Mouse (Mus musculus) gastrocnemius, adult 2 months (tissue): ENCODE data around the gene Scgb1a1. TPM values are rescaled to one million over a fixed set of nuclear protein-coding genes. Genes with fewer than 3 reads are reported as not detected.

ENCODE experiments used
- DNase-seq: peaks from one replicate; pipeline ENCODE4 v3.0.0; 2022
- H3K27ac ChIP-seq: fragments of 200-600 bp; 2 replicates; pipeline ENCODE4 v1.8.1; 2022; ENCODE audit warnings: mild to moderate bottlenecking
- H3K4me3 ChIP-seq: fragments of 200-600 bp; 2 replicates; pipeline ENCODE4 v1.8.1; 2022; ENCODE audit warnings: mild to moderate bottlenecking, moderate library complexity
- CTCF ChIP-seq: fragments of 200-600 bp; IDR thresholded peaks from 2 replicates; pipeline ENCODE4 v1.8.1; 2022; ENCODE audit warnings: antibody characterized with exemption, mild to moderate bottlenecking, moderate library complexity
- intact Hi-C: fragments of 180-260 bp; cut with DNase I; formaldehyde crosslinking; loops from one replicate; pipeline ENCODE4 v1.15.1; 2025
- total RNA-seq, 2 experiments: library from RNA; stranded (reverse); gene quantifications; 2 replicates each; pipeline ENCODE4 v1.2.3; 2021

The Scgb1a1 gene
- total RNA-seq, 2 experiments from 2014 or later, result not detected

DNA sequence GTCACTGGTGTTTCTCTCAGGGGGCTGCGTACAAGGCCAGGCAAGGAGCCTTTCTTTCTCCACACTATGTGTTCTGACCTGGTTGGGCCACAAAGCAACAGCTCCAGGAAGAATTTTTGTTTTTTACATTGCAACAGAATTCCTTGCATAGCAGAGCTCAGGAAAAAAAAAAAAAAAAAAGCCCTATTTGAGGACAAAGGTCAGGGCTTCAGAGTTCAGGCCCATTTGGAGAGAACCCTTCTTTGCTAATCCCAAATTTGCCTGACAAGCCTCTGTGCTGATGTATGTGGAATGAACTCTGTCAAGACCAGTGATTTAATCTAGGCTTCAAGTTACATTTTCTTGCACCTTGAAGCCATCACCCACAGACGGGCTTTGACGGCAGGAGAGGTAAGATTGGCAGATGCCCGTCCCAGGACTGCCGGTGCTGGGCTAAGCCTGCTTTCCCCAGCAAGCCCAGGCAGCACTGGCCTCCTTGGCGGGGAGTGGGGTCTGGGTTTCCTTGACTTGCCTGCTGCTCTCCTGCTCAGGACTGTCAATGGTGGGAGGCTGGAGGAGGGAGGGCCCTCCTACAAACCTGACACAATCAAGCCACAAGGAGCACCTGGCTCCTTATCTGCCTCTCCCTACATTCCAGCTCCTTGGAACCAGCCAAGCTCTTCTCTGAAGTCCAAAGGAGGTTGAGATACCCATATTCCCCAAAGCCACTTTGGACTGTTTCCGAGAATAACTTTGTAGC, 40.4 kb downstream of the Scgb1a1 start:
- intact Hi-C loops, result no loop called here
- Histone ChIP-seq H3K4me3 (no peak overlapping the region), H3K27ac (peak overlapping the region; percentile 21; the same call in 1 of the 2 replicates)
- TF ChIP-seq CTCF, result no peak
- DNase-seq, result no peak

DNA sequence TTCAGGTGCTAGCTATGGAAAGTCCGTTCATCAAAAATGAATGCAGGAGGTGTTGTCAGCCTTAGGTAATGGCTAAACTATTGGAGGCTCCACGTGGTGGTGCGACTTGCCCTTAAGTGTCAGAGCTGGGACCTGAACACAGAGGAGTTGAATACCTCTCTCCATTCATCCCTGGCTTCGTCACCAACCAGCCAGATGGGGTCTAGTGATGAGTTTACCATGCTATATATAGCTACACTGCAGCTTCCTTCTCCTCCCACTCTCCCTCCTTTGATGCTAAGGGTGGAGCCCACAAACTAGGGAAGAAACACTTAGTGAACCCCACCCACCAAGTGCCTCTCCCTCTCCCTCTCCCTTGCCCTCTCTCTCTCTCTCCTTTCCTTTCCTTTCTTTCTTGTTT, 43.5 kb downstream of the Scgb1a1 start:
- DNase-seq, result no peak
- H3K4me3 ChIP-seq, result no peak overlapping the region
- no peak for TF ChIP-seq CTCF
- no peak overlapping the region for H3K27ac ChIP-seq
- intact Hi-C loops, result no loop called here

DNA sequence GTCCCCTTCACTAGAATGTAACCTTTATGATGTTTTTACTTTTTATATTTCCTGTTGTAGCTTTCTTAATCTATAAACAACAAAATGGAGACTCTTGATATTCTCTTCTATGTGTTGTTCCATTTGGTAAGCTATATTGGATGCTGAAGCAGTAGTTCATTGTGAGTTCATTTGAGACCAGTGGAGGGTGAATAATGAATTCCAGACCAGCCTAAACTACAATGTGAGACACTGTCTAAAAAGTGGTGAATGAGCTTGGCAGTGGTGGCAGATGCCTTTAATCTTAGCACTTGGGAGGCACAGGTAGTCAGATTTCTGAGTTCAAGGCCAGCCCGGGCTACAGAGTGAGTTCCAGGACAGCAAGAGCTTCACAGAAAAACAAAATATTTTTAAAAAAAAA, 44.6 kb downstream of the Scgb1a1 start:
- Histone ChIP-seq H3K27ac (no peak overlapping the region), H3K4me3 (no peak overlapping the region)
- TF ChIP-seq CTCF, result no peak
- no peak for DNase-seq
- intact Hi-C loops, result no loop called here

DNA sequence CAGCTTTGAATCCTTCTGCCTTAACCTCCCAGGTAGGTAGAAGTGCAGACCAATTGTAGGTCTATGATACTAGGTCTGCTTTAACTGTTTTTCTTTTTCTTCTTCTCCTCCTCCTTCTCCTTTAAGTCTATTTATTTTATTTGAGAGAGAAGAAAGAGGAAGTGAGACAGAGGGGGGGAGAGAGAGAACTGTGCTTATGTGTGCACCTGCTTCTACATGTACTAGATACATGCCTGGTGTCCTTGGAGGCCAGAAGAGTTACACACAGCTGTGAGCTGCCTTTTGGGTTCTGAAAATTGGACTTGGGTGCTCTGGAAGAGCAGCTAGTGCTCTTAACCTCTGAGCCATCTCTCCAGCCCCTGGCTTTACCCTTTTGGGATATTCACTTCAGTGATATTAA, 46.7 kb downstream of the Scgb1a1 start:
- intact Hi-C loops, result no loop called here
- Histone ChIP-seq H3K4me3 (no peak overlapping the region), H3K27ac (0 out of 2 replicates have a peak overlapping the region, but pooled peaks have one; percentile 2)
- TF ChIP-seq CTCF, result no peak
- no peak for DNase-seq

DNA sequence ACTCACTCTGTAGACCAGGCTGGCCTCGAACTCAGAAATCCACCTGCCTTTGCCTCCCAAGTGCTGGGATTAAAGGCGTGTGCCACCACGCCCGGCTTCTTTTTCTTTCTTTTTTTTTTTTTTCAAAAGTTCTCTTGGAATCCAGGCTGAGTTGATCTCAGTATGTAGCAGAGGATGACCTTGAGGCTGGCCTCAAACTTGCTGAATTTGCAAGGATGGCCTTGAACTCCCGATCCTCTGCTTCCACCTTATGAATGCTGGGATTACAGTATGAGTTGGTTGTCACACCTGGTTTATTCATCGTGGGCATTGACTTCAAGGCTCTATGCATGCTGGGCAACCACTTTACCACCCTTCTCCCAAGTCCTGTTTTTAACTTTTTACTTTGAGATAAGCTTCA, 47.1 kb downstream of the Scgb1a1 start:
- Histone ChIP-seq H3K27ac (peak overlapping the region; percentile 2; the same call in 1 of the 2 replicates), H3K4me3 (no peak overlapping the region)
- DNase-seq, result no peak
- TF ChIP-seq CTCF, result no peak
- intact Hi-C loops, result no loop called here

DNA sequence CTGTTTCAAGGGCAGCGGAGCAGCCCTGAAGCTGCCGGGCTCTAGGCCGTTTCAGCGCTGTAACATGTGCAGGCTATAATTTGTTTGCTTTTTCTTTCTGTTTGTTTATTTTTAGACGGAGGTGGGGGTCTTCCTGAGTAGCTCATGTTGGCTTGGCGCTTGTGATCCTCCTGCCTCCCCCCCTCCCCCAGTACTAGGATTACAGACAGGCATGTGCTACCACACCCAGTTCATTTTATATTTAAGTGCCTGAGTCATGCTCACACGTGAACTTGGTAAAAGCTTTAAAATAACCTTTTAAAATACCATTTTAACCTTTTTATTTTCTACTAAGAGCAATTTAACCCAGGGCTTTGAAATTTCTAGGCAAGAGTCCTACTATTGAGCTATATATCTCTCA, 47.8 kb downstream of the Scgb1a1 start:
- DNase-seq, result no peak
- no peak overlapping the region for H3K4me3 ChIP-seq
- peak overlapping the region; percentile 75 for H3K27ac ChIP-seq
- intact Hi-C loops, result no loop called here
- TF ChIP-seq CTCF, result no peak

DNA sequence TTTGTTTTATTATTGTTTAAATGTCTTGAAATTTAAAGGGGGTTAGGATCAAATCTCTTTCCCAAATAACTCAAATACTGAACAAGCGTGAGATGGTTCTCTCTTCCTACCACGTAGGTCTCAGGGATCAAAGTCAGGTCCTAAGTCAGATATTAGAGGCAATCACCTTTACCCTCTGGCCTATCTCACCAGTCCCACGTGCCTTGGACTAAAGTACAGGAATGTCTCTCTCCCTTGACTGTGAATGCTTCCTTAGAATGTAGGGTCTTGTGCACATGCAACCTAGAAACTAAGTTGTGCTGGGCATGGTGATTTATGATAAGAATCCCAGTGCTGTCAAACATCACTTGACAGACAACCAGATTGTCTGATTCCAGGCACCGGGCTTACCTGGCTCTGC, 48.5 kb downstream of the Scgb1a1 start:
- Histone ChIP-seq H3K27ac (peak overlapping the region; percentile 75), H3K4me3 (no peak overlapping the region)
- TF ChIP-seq CTCF, result no peak
- intact Hi-C loops, result no loop called here
- DNase-seq, result no peak

DNA sequence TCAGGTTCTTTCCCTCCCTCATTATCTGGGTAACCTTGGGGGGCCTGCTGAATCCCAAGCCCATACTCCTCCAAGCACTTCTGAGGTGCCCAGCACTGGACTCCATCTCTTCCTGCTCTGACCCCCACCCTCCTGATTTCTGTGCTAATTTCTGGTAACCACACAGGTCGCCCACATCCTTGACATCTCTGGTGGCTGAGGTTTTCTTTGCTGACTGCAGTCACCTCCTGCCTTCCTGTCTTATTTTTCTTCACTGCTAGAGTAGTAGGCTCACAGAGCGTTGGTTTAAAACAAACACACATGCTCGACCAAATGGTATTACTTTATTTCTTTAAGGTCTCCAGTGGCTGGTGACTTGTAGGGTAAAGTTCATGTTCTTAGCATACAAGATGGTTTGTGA, 49.6 kb downstream of the Scgb1a1 start:
- no peak overlapping the region for H3K4me3 ChIP-seq
- intact Hi-C loops, result no loop called here

DNA sequence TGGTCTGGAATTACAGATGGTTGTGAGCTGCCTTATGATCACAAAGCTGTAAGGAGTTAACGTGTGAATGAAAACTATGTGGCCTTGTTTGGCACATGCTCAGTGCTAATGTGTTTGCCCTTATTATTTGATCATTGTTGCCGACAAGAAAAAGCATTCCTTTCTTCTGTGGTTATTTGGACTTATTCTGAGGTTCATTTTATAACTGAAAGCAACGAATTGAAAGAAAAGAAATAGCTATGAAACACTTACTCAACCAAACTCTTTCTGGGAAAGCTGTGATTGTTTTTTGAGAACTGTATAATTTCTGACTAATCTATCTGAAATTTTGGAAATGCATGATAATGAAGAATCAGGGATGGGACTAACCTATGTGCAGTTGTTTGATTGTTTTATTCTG, 52.7 kb downstream of the Scgb1a1 start:
- H3K4me3 ChIP-seq, result no peak overlapping the region
- H3K27ac ChIP-seq, result peak overlapping the region; percentile 81
- no peak for DNase-seq
- intact Hi-C loops, result no loop called here
- no peak for TF ChIP-seq CTCF

More for the DNA sequence above, 49.6 kb downstream of the Scgb1a1 start:
- no peak for TF ChIP-seq CTCF
- H3K27ac ChIP-seq, result no peak overlapping the region
- DNase-seq, result no peak

DNA sequence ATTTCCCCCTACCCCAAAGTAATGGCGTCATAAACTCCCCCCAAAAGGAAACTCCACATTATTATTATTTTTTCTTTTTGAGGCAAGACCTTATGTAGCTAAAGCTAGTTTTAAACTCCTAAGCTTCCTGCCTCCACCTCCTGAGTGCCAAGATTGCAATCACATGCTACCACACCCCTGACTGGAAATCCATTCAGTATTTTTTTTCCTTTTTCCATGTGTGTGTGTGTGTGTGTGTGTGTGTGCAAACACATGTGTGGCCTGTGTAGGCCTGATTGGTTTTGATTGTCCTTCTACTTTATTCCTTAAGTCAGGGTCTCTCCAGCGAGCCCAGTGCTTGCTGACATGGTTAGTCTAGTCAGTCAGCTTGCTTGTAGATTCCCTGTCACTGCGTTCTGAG, 53.3 kb downstream of the Scgb1a1 start:
- H3K4me3 ChIP-seq, result no peak overlapping the region

More for the DNA sequence above, 53.3 kb downstream of the Scgb1a1 start:
- DNase-seq, result peak; percentile 24
- H3K27ac ChIP-seq, result peak overlapping the region; percentile 81
- intact Hi-C loops, result no loop called here
- no peak for TF ChIP-seq CTCF

Other genes starting within 250 kb of the Scgb1a1 start
- not detected for gene Gng3, start 248.8 kb downstream of the Scgb1a1 start, total RNA-seq
- 1 to 10 TPM; 7.3 to 7.8 TPM for gene Lrrn4cl, start 237.2 kb downstream of the Scgb1a1 start, total RNA-seq
- gene Ubxn1, start 216.5 kb downstream of the Scgb1a1 start, total RNA-seq, result 100 to 1,000 TPM; 199 to 235 TPM
- 10 to 100 TPM; 57.7 to 59.0 TPM for gene Uqcc3, start 207.0 kb downstream of the Scgb1a1 start, total RNA-seq
- 1 to 10 TPM in 1 of 2 experiments, under 1 TPM in 1; 0.99 to 6.1 TPM for gene Lbhd1, start 204.2 kb downstream of the Scgb1a1 start, total RNA-seq
- gene Gm49403, start 204.0 kb downstream of the Scgb1a1 start, total RNA-seq, result not detected
- 10 to 100 TPM; 11.8 to 13.5 TPM for gene 1810009A15Rik, start 199.1 kb downstream of the Scgb1a1 start, total RNA-seq
- 1 to 10 TPM in 1 of 2 experiments, under 1 TPM in 1; 0.61 to 5.3 TPM for gene Gm49416, start 199.0 kb downstream of the Scgb1a1 start, total RNA-seq
- gene Ints5, start 195.0 kb downstream of the Scgb1a1 start, total RNA-seq, result 10 to 100 TPM; 10.6 to 12.5 TPM
- gene Ganab, start 189.9 kb downstream of the Scgb1a1 start, total RNA-seq, result 10 to 100 TPM; 21.6 to 26.4 TPM
- 10 to 100 TPM; 32.2 to 35.7 TPM for gene B3gat3, start 167.6 kb downstream of the Scgb1a1 start, total RNA-seq
- 1 to 10 TPM; 7.3 TPM for gene Rom1, start 158.6 kb downstream of the Scgb1a1 start, total RNA-seq
- 1 to 10 TPM; 3.4 to 6.2 TPM for gene Eml3, start 158.4 kb downstream of the Scgb1a1 start, total RNA-seq
- 10 to 100 TPM; 23.5 to 27.2 TPM for gene Mta2, start 146.1 kb downstream of the Scgb1a1 start, total RNA-seq
- gene Tut1, start 134.1 kb downstream of the Scgb1a1 start, total RNA-seq, result 10 to 100 TPM in 1 of 2 experiments, 1 to 10 TPM in 1; 7.9 to 10.4 TPM
- gene Eef1g, start 120.9 kb downstream of the Scgb1a1 start, total RNA-seq, result 100 to 1,000 TPM; 423 to 463 TPM
- gene Ahnak, start 98.7 kb downstream of the Scgb1a1 start, total RNA-seq, result 100 to 1,000 TPM; 212 to 217 TPM
- 10 to 100 TPM; 29.3 to 32.8 TPM for gene Asrgl1, start 47.7 kb upstream of the Scgb1a1 start, total RNA-seq